Mouse (Mus musculus): ENCODE measurements around the gene Trf. TPM values are rescaled to one million over a fixed set of nuclear protein-coding genes. Genes with fewer than 3 reads are reported as not detected.

The Trf gene
- total RNA-seq, 1 experiment = 9.6 TPM

DNA sequence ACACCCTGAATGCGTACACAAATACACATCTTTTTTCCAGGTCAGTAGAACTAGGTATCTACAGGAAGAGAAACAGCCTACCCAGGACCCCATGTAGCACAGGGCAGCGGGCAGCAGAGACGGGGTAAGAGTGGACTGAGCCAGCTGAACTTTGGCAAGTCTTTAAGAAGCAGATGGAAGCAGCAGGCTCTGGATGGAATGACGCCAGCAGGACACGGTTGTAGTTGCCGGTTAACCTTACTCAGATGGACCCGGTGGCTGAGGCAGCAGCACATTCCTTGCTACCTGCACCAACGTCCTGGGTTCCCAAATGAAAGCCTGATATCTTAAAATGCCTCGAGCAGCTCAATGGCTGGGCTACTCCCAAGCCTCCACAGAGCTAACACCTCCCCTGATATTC lies 43.5 kb downstream of the Trf start:
- DNase-seq (ENCODE audit: low read depth, low spot score) = no peak
- Histone ChIP-seq H3K36me3 (ENCODE audit: control insufficient read depth, insufficient read depth, low read length, poor library complexity, severe bottlenecking) (peaks cover 19% of the 10 kb centered on the region), H3K27ac (ENCODE audit: insufficient read depth, low read depth, low read length, poor library complexity, severe bottlenecking) (no peak overlapping the region), H3K4me3 (ENCODE audit: insufficient read depth in 1 of 2, low read depth in 1 of 2, low read length in 2 of 2, poor library complexity in 1 of 2, severe bottlenecking in 1 of 2) (no peak overlapping the region), H3K9ac (ENCODE audit: insufficient read depth, low read depth, low read length, poor library complexity, severe bottlenecking) (no peak overlapping the region), H3K9me3 (ENCODE audit: control insufficient read depth, insufficient read depth, low read depth, low read length) (no peaks in the 10 kb centered on the region), H3K4me1 (ENCODE audit: control insufficient read depth in 2 of 2, insufficient read depth in 2 of 2, low read length in 2 of 2, poor library complexity in 1 of 2) (peaks cover 0 to 12% of the 10 kb centered on the region in 2 experiments; a peak in 2 of 4 replicates)
- in situ Hi-C loops (cut with MboI; ENCODE audit: low sequenced_read_pairs in 2 of 2, unreplicated experiment in 2 of 2) = no loop called here
- TF ChIP-seq ZC3H11A (IDR thresholded peaks at IDR 0.05; ENCODE audit: borderline replicate concordance, low read depth, low read length) = no peak
- TF ChIP-seq CHD2 (IDR thresholded peaks at IDR 0.05; ENCODE audit: low read depth, low read length) = no peak
- no peak for TF ChIP-seq MAFK (IDR thresholded peaks at IDR 0.05; ENCODE audit: insufficient read depth, low read depth, low read length)
- no peak for TF ChIP-seq ZNF384 (IDR thresholded peaks at IDR 0.05; ENCODE audit: low read depth, low read length)
- no peak for TF ChIP-seq HCFC1 (IDR thresholded peaks at IDR 0.05; ENCODE audit: borderline replicate concordance, insufficient read depth, low read length)

DNA sequence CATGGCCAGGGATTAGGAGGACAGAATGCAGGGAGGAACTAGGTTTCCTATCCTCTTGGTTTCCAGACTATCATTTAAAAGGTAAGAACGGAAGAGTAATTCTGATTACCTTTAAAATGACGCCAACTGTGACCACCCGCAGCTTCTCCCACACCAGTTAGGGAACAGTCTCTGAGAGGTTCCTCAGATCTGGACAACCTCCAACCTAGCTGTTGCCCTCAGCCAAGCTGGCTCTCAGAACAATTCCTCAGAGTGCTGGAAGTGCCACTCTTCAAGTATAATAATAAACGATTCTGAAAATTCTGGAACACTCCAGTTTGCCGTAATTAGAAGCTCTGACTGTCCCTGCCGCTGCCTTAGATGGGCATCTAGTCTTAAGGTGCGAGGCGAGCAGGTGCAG lies 44.3 kb downstream of the Trf start:
- in situ Hi-C loops (cut with MboI; ENCODE audit: low sequenced_read_pairs in 2 of 2, unreplicated experiment in 2 of 2) = no loop called here
- TF ChIP-seq ZC3H11A (IDR thresholded peaks at IDR 0.05; ENCODE audit: borderline replicate concordance, low read depth, low read length) = no peak
- no peak for TF ChIP-seq MAFK (IDR thresholded peaks at IDR 0.05; ENCODE audit: insufficient read depth, low read depth, low read length)
- TF ChIP-seq HCFC1 (IDR thresholded peaks at IDR 0.05; ENCODE audit: borderline replicate concordance, insufficient read depth, low read length) = no peak
- TF ChIP-seq CHD2 (IDR thresholded peaks at IDR 0.05; ENCODE audit: low read depth, low read length) = no peak
- TF ChIP-seq ZNF384 (IDR thresholded peaks at IDR 0.05; ENCODE audit: low read depth, low read length) = no peak
- peaks cover 0 to 12% of the 10 kb centered on the region in 2 experiments; a peak in 2 of 4 replicates for H3K4me1 ChIP-seq (ENCODE audit: control insufficient read depth in 2 of 2, insufficient read depth in 2 of 2, low read length in 2 of 2, poor library complexity in 1 of 2)

DNA sequence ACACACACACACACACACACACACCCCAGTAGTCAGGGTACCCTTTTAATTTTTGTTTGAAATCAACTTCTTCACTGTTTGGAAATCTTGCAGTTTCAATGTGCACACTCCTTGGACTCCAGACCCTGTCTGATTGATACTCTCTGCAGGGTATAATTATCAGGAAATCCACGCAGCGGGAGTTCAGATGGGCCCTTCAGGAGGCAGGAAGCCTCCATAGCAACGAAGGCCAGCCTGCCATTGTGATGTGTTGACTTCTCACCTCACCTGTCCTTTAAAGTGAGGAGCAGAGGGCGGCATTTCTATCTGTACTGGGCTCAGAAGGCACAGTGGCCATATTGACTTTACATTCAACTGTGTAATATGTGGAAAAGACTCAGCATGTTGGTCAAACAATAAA lies 45.4 kb downstream of the Trf start:
- TF ChIP-seq MAFK (IDR thresholded peaks at IDR 0.05; ENCODE audit: insufficient read depth, low read depth, low read length) (no peak), CHD2 (IDR thresholded peaks at IDR 0.05; ENCODE audit: low read depth, low read length) (no peak), ZC3H11A (IDR thresholded peaks at IDR 0.05; ENCODE audit: borderline replicate concordance, low read depth, low read length) (no peak), ZNF384 (IDR thresholded peaks at IDR 0.05; ENCODE audit: low read depth, low read length) (no peak), HCFC1 (IDR thresholded peaks at IDR 0.05; ENCODE audit: borderline replicate concordance, insufficient read depth, low read length) (no peak)
- H3K27ac ChIP-seq (ENCODE audit: insufficient read depth, low read depth, low read length, poor library complexity, severe bottlenecking) = no peak overlapping the region
- no peak overlapping the region for H3K9ac ChIP-seq (ENCODE audit: insufficient read depth, low read depth, low read length, poor library complexity, severe bottlenecking)
- in situ Hi-C loops (cut with MboI; ENCODE audit: low sequenced_read_pairs in 2 of 2, unreplicated experiment in 2 of 2) = no loop called here
- DNase-seq (ENCODE audit: low read depth, low spot score) = peak; percentile 45
- H3K9me3 ChIP-seq (ENCODE audit: control insufficient read depth, insufficient read depth, low read depth, low read length) = no peaks in the 10 kb centered on the region
- H3K36me3 ChIP-seq (ENCODE audit: control insufficient read depth, insufficient read depth, low read length, poor library complexity, severe bottlenecking) = peaks cover 10% of the 10 kb centered on the region
- H3K4me3 ChIP-seq (ENCODE audit: insufficient read depth in 1 of 2, low read depth in 1 of 2, low read length in 2 of 2, poor library complexity in 1 of 2, severe bottlenecking in 1 of 2) = no peak overlapping the region
- peaks cover 0 to 17% of the 10 kb centered on the region in 2 experiments; a peak in 2 of 4 replicates for H3K4me1 ChIP-seq (ENCODE audit: control insufficient read depth in 2 of 2, insufficient read depth in 2 of 2, low read length in 2 of 2, poor library complexity in 1 of 2)

More for the DNA sequence above, 44.3 kb downstream of the Trf start:
- Histone ChIP-seq H3K27ac (ENCODE audit: insufficient read depth, low read depth, low read length, poor library complexity, severe bottlenecking) (no peak overlapping the region), H3K9me3 (ENCODE audit: control insufficient read depth, insufficient read depth, low read depth, low read length) (no peaks in the 10 kb centered on the region), H3K36me3 (ENCODE audit: control insufficient read depth, insufficient read depth, low read length, poor library complexity, severe bottlenecking) (peaks cover 19% of the 10 kb centered on the region), H3K9ac (ENCODE audit: insufficient read depth, low read depth, low read length, poor library complexity, severe bottlenecking) (no peak overlapping the region), H3K4me3 (ENCODE audit: insufficient read depth in 1 of 2, low read depth in 1 of 2, low read length in 2 of 2, poor library complexity in 1 of 2, severe bottlenecking in 1 of 2) (no peak overlapping the region)
- no peak for DNase-seq (ENCODE audit: low read depth, low spot score)

- no peak overlapping the region for H3K9ac ChIP-seq (ENCODE audit: insufficient read depth, low read depth, low read length, poor library complexity, severe bottlenecking)
- H3K36me3 ChIP-seq (ENCODE audit: control insufficient read depth, insufficient read depth, low read length, poor library complexity, severe bottlenecking) = no peaks in the 10 kb centered on the region
- TF ChIP-seq ZC3H11A (IDR thresholded peaks at IDR 0.05; ENCODE audit: borderline replicate concordance, low read depth, low read length) = no peak
- TF ChIP-seq CHD2 (IDR thresholded peaks at IDR 0.05; ENCODE audit: low read depth, low read length) = no peak
- TF ChIP-seq HCFC1 (IDR thresholded peaks at IDR 0.05; ENCODE audit: borderline replicate concordance, insufficient read depth, low read length) = no peak
- TF ChIP-seq MAFK (IDR thresholded peaks at IDR 0.05; ENCODE audit: insufficient read depth, low read depth, low read length) = no peak
- TF ChIP-seq ZNF384 (IDR thresholded peaks at IDR 0.05; ENCODE audit: low read depth, low read length) = no peak
- no peaks in the 10 kb centered on the region for H3K9me3 ChIP-seq (ENCODE audit: control insufficient read depth, insufficient read depth, low read depth, low read length)
- no peak overlapping the region for H3K27ac ChIP-seq (ENCODE audit: insufficient read depth, low read depth, low read length, poor library complexity, severe bottlenecking)
- H3K4me1 ChIP-seq (ENCODE audit: control insufficient read depth in 2 of 2, insufficient read depth in 2 of 2, low read length in 2 of 2, poor library complexity in 1 of 2) = peaks cover 0 to 17% of the 10 kb centered on the region in 2 experiments; a peak in 2 of 4 replicates
- H3K4me3 ChIP-seq (ENCODE audit: insufficient read depth in 1 of 2, low read depth in 1 of 2, low read length in 2 of 2, poor library complexity in 1 of 2, severe bottlenecking in 1 of 2) = no peak overlapping the region
- DNase-seq (ENCODE audit: low read depth, low spot score) = no peak
- in situ Hi-C loops (cut with MboI; ENCODE audit: low sequenced_read_pairs in 2 of 2, unreplicated experiment in 2 of 2) = no loop called here
Observed at GRCm38 (mm10) chr9:103181886-103182285, 48.4 kb downstream of the Trf start.
